Mouse (Mus musculus): Measurements from ENCODE around the gene Fam171b. TPM values are rescaled to one million over a fixed set of nuclear protein-coding genes. Genes with fewer than 3 reads are reported as not detected.

Gene Fam171b
- 73.5 and 91.0 TPM in 2 replicates for polyA plus RNA-seq (2014; fragmentation: Nextera tagmentation; extraction: Ambion mirVana)

GRCm38 (mm10) chr2:83812483-83813272 lies at the start of gene Fam171b:
Gene Fam171b, plus strand, starts transcription at chr2:83812636.
- WGBS, result under 1% methylated on average over 62 of the region's 63 CpGs
- Histone ChIP-seq H3K36me3 (ENCODE audit: control insufficient read depth, insufficient read depth, low read length) (no peaks in the 10 kb centered on the region), H3K27me3 (ENCODE audit: control insufficient read depth, insufficient read depth, low read length) (no peaks in the 10 kb centered on the region), H3K4me3 (replicated peaks; ENCODE audit: low read depth, low read length) (peak within 1 kb of the TSS; percentile 82), H3K4me1 (ENCODE audit: control insufficient read depth, insufficient read depth, low read length) (peaks cover 20% of the 10 kb centered on the region), H3K4me2 (ENCODE audit: low read length) (peak within 1 kb of the TSS; percentile 68), H3K9ac (replicated peaks; ENCODE audit: low read length) (peak within 1 kb of the TSS; percentile 95), H3K27ac (replicated peaks; ENCODE audit: low read depth, low read length) (peak within 1 kb of the TSS; percentile 98), H3K9me3 (ENCODE audit: control insufficient read depth, low read length) (no peaks in the 10 kb centered on the region)
- peak; percentile 94 for DNase-seq
- ATAC-seq (ENCODE audit: low FRiP score, low TSS enrichment), result peak; percentile 92

DNA sequence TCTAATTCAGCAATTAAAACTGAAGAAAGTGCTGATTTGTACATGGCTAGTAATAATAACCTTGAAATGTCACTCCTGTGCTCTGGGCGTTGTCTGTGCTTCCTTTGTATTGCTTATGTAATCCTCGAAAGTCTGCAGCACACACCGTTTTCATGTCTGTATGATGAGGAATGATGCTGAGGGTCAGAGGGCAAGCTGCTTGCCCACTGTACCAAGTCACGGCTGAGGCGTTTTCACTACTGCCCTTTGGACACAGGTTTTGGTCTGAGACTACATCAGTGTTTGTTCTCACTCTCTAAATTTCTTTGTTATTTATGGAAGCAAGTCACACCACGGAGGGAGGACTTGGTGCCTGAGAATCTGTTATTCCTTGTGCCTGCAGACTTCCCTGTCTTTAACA lies 46.4 kb upstream of the Fam171b start:
- WGBS, result 83% methylated on average over 6 of the region's 6 CpGs
- H3K4me1 ChIP-seq (ENCODE audit: control insufficient read depth, insufficient read depth, low read length), result no peaks in the 10 kb centered on the region
- DNase-seq, result no peak
- H3K9me3 ChIP-seq (ENCODE audit: control insufficient read depth, low read length), result no peaks in the 10 kb centered on the region
- H3K4me3 ChIP-seq (replicated peaks; ENCODE audit: low read depth, low read length), result no peak overlapping the region
- no peaks in the 10 kb centered on the region for H3K27me3 ChIP-seq (ENCODE audit: control insufficient read depth, insufficient read depth, low read length)
- ATAC-seq (ENCODE audit: low FRiP score, low TSS enrichment), result no peak
- no peak overlapping the region for H3K4me2 ChIP-seq (ENCODE audit: low read length)
- no peak overlapping the region for H3K27ac ChIP-seq (replicated peaks; ENCODE audit: low read depth, low read length)
- no peak overlapping the region for H3K9ac ChIP-seq (replicated peaks; ENCODE audit: low read length)
- no peaks in the 10 kb centered on the region for H3K36me3 ChIP-seq (ENCODE audit: control insufficient read depth, insufficient read depth, low read length)

GRCm38 (mm10) chr2:83766878-83767277 lies 45.6 kb upstream of the Fam171b start:
- Histone ChIP-seq H3K27ac (replicated peaks; ENCODE audit: low read depth, low read length) (no peak overlapping the region), H3K36me3 (ENCODE audit: control insufficient read depth, insufficient read depth, low read length) (no peaks in the 10 kb centered on the region), H3K4me1 (ENCODE audit: control insufficient read depth, insufficient read depth, low read length) (no peaks in the 10 kb centered on the region), H3K27me3 (ENCODE audit: control insufficient read depth, insufficient read depth, low read length) (no peaks in the 10 kb centered on the region), H3K9me3 (ENCODE audit: control insufficient read depth, low read length) (no peaks in the 10 kb centered on the region), H3K9ac (replicated peaks; ENCODE audit: low read length) (no peak overlapping the region), H3K4me3 (replicated peaks; ENCODE audit: low read depth, low read length) (no peak overlapping the region), H3K4me2 (ENCODE audit: low read length) (no peak overlapping the region)
- ATAC-seq (ENCODE audit: low FRiP score, low TSS enrichment), result no peak
- no peak for DNase-seq
- whole genome bisulfite sequencing, result 85% methylated on average over 1 of the region's 1 CpGs

DNA sequence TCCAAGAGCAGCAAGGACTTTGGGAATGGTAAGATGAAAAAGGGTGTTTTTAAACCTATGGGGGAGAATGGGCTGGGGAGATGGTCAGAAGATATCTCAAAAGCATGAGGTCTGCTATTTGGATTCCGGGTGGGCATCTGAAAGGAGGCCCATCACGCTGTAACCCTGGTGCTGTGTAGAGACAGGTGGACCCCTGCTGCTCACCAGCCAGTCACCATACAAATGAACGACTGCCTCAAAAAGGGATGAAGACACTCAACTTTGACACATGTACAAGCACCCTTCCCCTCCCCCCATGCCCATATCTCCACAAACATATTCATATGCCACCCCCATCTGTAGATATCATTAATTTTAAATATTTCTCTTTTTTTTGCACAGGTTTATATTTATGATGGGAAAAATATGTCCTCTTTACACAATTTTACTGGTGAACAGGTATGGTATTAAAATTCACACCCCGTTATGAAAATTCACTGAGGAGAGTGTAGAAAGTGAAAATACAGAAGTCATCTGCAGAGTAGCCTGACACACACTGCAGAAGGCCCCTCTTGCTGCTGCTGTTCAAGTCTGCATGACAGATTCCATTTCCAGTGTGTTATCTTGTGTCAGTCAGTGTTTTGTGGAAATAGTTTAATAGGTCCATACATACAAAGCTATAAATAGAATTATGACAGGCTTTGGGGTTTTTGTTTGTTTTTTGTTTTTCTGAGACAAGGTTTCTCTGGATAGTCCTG lies 44.0 kb upstream of the Fam171b start:
- Histone ChIP-seq H3K27me3 (ENCODE audit: control insufficient read depth, insufficient read depth, low read length) (no peaks in the 10 kb centered on the region), H3K4me2 (ENCODE audit: low read length) (no peak overlapping the region), H3K9ac (replicated peaks; ENCODE audit: low read length) (no peak overlapping the region), H3K27ac (replicated peaks; ENCODE audit: low read depth, low read length) (no peak overlapping the region), H3K9me3 (ENCODE audit: control insufficient read depth, low read length) (no peaks in the 10 kb centered on the region), H3K4me1 (ENCODE audit: control insufficient read depth, insufficient read depth, low read length) (no peaks in the 10 kb centered on the region), H3K36me3 (ENCODE audit: control insufficient read depth, insufficient read depth, low read length) (no peaks in the 10 kb centered on the region), H3K4me3 (replicated peaks; ENCODE audit: low read depth, low read length) (no peak overlapping the region)
- DNase-seq, result no peak
- ATAC-seq (ENCODE audit: low FRiP score, low TSS enrichment), result no peak
- WGBS, result 87% methylated on average over 4 of the region's 4 CpGs

DNA sequence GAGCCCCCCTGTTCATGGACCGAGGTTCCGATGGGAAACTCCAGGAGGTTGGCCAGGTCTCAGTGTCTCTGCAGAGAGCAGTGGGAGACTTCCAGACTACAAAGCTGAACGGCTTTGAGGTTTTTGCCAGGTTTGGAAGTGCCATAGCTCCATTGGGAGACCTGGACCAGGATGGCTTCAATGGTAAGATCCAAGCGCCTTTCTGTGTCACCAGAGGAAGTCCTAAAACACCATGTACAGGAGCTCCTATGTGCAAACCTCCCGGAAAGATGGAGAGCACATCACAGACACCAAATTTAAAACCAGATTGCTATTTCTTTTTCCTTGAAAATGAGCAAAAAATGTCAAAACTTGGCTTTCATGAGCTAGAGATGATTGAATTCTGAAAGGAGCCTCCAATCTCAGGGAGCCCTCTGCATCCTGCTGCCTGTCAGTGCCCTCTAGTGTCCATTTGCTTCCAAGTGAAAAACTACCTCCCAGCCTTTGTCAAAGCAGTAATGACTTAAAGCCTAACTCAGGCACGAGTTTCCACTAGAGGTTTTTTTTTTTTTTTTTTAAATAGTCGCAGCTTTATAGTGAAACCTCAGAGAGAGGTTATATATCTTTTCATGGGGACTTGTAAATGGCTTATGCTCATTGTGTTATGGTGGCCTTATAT lies 41.2 kb upstream of the Fam171b start:
- WGBS, result 66% methylated on average over 7 of the region's 7 CpGs

GRCm38 (mm10) chr2:83791330-83792073 lies 20.9 kb upstream of the Fam171b start:
- Histone ChIP-seq H3K27me3 (ENCODE audit: control insufficient read depth, insufficient read depth, low read length) (no peaks in the 10 kb centered on the region), H3K4me2 (ENCODE audit: low read length) (peak overlapping the region; percentile 51), H3K4me1 (ENCODE audit: control insufficient read depth, insufficient read depth, low read length) (0 out of 2 replicates have a peak, but pooled peaks cover 5% of the 10 kb centered on the region), H3K27ac (replicated peaks; ENCODE audit: low read depth, low read length) (peak overlapping the region; percentile 77), H3K9me3 (ENCODE audit: control insufficient read depth, low read length) (no peaks in the 10 kb centered on the region), H3K36me3 (ENCODE audit: control insufficient read depth, insufficient read depth, low read length) (no peaks in the 10 kb centered on the region), H3K9ac (replicated peaks; ENCODE audit: low read length) (peak overlapping the region; percentile 44; the same call in 1 of the 2 replicates), H3K4me3 (replicated peaks; ENCODE audit: low read depth, low read length) (peak overlapping the region; percentile 24)
- WGBS, result 26% methylated on average over 20 of the region's 20 CpGs
- peak; percentile 88 for ATAC-seq (ENCODE audit: low FRiP score, low TSS enrichment)
- DNase-seq, result peak; percentile 80

More for the DNA sequence above, 41.2 kb upstream of the Fam171b start:
- Histone ChIP-seq H3K4me2 (ENCODE audit: low read length) (no peak overlapping the region), H3K9me3 (ENCODE audit: control insufficient read depth, low read length) (no peaks in the 10 kb centered on the region), H3K27ac (replicated peaks; ENCODE audit: low read depth, low read length) (no peak overlapping the region), H3K4me3 (replicated peaks; ENCODE audit: low read depth, low read length) (no peak overlapping the region), H3K36me3 (ENCODE audit: control insufficient read depth, insufficient read depth, low read length) (no peaks in the 10 kb centered on the region), H3K9ac (replicated peaks; ENCODE audit: low read length) (no peak overlapping the region), H3K4me1 (ENCODE audit: control insufficient read depth, insufficient read depth, low read length) (no peaks in the 10 kb centered on the region), H3K27me3 (ENCODE audit: control insufficient read depth, insufficient read depth, low read length) (no peaks in the 10 kb centered on the region)
- peak; percentile 80 for DNase-seq
- ATAC-seq (ENCODE audit: low FRiP score, low TSS enrichment), result no peak; the same call in 1 of the 2 replicates

DNA sequence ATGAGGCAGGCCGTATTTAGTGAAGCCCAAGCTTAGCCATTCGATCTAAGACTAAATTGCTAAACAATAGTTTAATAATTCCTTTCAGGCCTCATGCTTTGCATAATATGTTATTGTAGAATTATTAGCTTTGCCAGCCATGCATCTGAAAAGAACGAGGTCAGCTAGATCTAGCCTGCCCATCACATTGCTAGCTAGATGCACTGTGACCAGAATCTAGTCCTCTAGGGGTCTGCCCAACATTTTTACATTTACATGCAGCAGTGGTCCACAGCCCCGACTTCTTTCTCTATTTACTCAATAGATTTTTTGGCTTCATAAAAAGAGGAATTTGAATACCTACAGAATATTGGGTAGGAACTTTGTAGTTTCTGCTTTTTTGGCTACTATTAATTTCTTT lies 20.3 kb upstream of the Fam171b start:
- DNase-seq (no peak), ATAC-seq (ENCODE audit: low FRiP score, low TSS enrichment) (peak; percentile 66)
- Histone ChIP-seq H3K4me1 (ENCODE audit: control insufficient read depth, insufficient read depth, low read length) (0 out of 2 replicates have a peak, but pooled peaks cover 5% of the 10 kb centered on the region), H3K27ac (replicated peaks; ENCODE audit: low read depth, low read length) (peak overlapping the region; percentile 77), H3K36me3 (ENCODE audit: control insufficient read depth, insufficient read depth, low read length) (no peaks in the 10 kb centered on the region), H3K4me2 (ENCODE audit: low read length) (peak overlapping the region; percentile 51), H3K9ac (replicated peaks; ENCODE audit: low read length) (peak overlapping the region; percentile 44; the same call in 1 of the 2 replicates), H3K9me3 (ENCODE audit: control insufficient read depth, low read length) (no peaks in the 10 kb centered on the region), H3K4me3 (replicated peaks; ENCODE audit: low read depth, low read length) (peak overlapping the region; percentile 24), H3K27me3 (ENCODE audit: control insufficient read depth, insufficient read depth, low read length) (no peaks in the 10 kb centered on the region)
- WGBS, result 23% methylated on average over 4 of the region's 4 CpGs

DNA sequence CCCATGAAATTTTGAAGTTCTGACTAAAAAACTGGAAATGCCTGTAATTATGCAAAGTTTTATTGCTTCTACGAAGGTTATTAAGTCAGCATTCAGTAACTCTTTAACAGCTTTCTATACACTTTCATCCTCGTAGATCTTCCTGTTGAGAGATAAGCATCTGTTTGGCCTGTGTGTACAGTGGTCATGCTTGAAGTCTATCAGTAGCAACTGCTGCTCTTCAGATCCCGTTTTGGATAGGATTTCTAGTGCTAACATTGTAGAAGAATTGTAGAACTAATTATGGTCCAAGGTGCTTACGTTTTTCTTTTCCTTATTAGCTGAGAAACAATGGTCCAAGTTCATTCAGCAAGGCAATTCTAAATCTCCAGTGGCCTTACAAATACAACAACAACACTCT lies 16.7 kb upstream of the Fam171b start:
- DNase-seq (no peak), ATAC-seq (ENCODE audit: low FRiP score, low TSS enrichment) (no peak)
- H3K9ac ChIP-seq (replicated peaks; ENCODE audit: low read length), result no peak overlapping the region
- no peak overlapping the region for H3K27ac ChIP-seq (replicated peaks; ENCODE audit: low read depth, low read length)
- H3K4me2 ChIP-seq (ENCODE audit: low read length), result no peak overlapping the region
- no peaks in the 10 kb centered on the region for H3K9me3 ChIP-seq (ENCODE audit: control insufficient read depth, low read length)
- H3K4me3 ChIP-seq (replicated peaks; ENCODE audit: low read depth, low read length), result no peak overlapping the region
- H3K4me1 ChIP-seq (ENCODE audit: control insufficient read depth, insufficient read depth, low read length), result 0 out of 2 replicates have a peak, but pooled peaks cover 5% of the 10 kb centered on the region
- H3K27me3 ChIP-seq (ENCODE audit: control insufficient read depth, insufficient read depth, low read length), result no peaks in the 10 kb centered on the region
- H3K36me3 ChIP-seq (ENCODE audit: control insufficient read depth, insufficient read depth, low read length), result no peaks in the 10 kb centered on the region
- WGBS, result 91% methylated on average over 4 of the region's 4 CpGs

Measured in midbrain, embryonic 14.5 days (tissue).